Comparison of ENCODE assay signal across 7 mouse cellular contexts in the genomic region with DNA sequence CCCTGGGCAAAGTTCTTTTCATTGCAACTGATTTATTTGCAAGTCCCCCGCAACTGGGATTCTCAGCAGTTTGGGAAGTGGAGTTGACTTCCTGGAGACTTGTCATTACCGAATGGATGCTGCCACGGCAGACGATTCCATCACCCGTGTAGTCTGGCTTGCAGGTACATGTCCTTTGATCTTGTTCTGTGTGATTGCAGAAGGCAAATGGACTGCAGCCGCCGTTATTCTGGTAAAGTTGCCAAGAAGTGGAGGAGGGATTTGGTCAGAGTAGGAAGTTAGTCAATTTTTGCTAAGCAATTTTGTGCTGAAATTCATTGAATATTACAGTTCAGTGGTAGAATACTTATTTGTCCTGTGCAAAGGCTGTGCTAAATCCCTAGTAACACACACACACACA.
"Had no signal": no experiment of that assay in that cellular context is flagged by ENCODE, and none has a peak within 500 bp of the region (broad histone marks: within the 10 kb centered on the region; RNA-seq: fewer than 3 reads in every experiment).

No protein-coding gene starts in this region.

- DNase-seq: liver; lung, postnatal 14 days; right cerebral cortex, postnatal 14 days; thymus, adult 2 months; thymus, postnatal 25 days had no signal

- ATAC-seq: intestine, embryonic 16.5 days; midbrain, embryonic 15.5 days had no signal
